Mouse (Mus musculus) heart, adult 2 months (tissue): ENCODE results near the gene Tesk1. TPM values are rescaled to one million over a fixed set of nuclear protein-coding genes. Genes with fewer than 3 reads are reported as not detected.

Experiments
- DNase-seq, 2 experiments: peaks; one replicate each; pipeline ENCODE4 v3.0.0; 2021
- H3K27ac ChIP-seq: fragments of 200-600 bp; 2 replicates; pipeline ENCODE4 v1.8.1; 2022
- H3K27me3 ChIP-seq: fragments of 200-500 bp; 2 replicates; pipeline ENCODE4 v1.6.1; 2012; ENCODE audit warnings: mild to moderate bottlenecking, low read length, inconsistent platforms, mixed read lengths; ENCODE audit not compliant: control insufficient read depth, insufficient read depth
- H3K36me3 ChIP-seq: fragments of 200-500 bp; 2 replicates; pipeline ENCODE4 v1.6.1; 2012; ENCODE audit warnings: low read length, inconsistent platforms; ENCODE audit not compliant: control insufficient read depth, insufficient read depth
- H3K4me1 ChIP-seq: fragments of 200-500 bp; 2 replicates; pipeline ENCODE4 v1.6.1; 2011; ENCODE audit warnings: low read length; ENCODE audit not compliant: control insufficient read depth, insufficient read depth
- H3K4me3 ChIP-seq: fragments of 200-600 bp; 2 replicates; pipeline ENCODE4 v1.8.1; 2022
- H3K79me2 ChIP-seq: fragments of 200-500 bp; replicated peaks from 2 replicates; pipeline ENCODE4 v1.6.1; 2012; ENCODE audit warnings: mild to moderate bottlenecking, inconsistent platforms, low read length, moderate library complexity, mixed read lengths; ENCODE audit not compliant: control insufficient read depth, insufficient read depth
- H3K9ac ChIP-seq: fragments of 200-500 bp; 2 replicates; pipeline ENCODE4 v1.6.1; 2012; ENCODE audit warnings: low read depth, mild to moderate bottlenecking, control low read depth, inconsistent platforms, low read length, mixed read lengths
- CTCF ChIP-seq: fragments of 200-600 bp; IDR thresholded peaks from 2 replicates; pipeline ENCODE4 v1.8.1; 2022; ENCODE audit warnings: antibody characterized with exemption, mild to moderate bottlenecking, moderate library complexity
- EP300 ChIP-seq: fragments of 200-500 bp; IDR thresholded peaks from 2 replicates; pipeline ENCODE4 v1.6.1; 2011; ENCODE audit warnings: low read depth, low read length, control low read depth; ENCODE audit not compliant: insufficient read depth
- POLR2A ChIP-seq: fragments of 200-500 bp; IDR thresholded peaks from 2 replicates; pipeline ENCODE4 v1.6.1; 2011; ENCODE audit warnings: mild to moderate bottlenecking, low read depth, low read length, control low read depth; ENCODE audit not compliant: insufficient read depth
- WGBS: fragments of 180-500 bp; shearing (Covaris S2); methylation state at CpG from one replicate; pipeline ENCODE4 v1.1.7; 2018; 5-methylcytosine and 5-hydroxymethylcytosine counted together
- intact Hi-C: fragments of 180-260 bp; cut with DNase I; formaldehyde crosslinking; loops from one replicate; pipeline ENCODE4 v1.15.1; 2025
- polyA plus RNA-seq: library from polyadenylated mRNA; depleted of rRNA; stranded (reverse); fragments of >200 nt; gene quantifications from 2 replicates; pipeline ENCODE4 v1.2.3, GENCODE M21; 2012
- total RNA-seq, 2 experiments: library from RNA; stranded (reverse); gene quantifications; 2 replicates each; pipeline ENCODE4 v1.2.3; 2021

The Tesk1 gene
- total and polyA plus RNA-seq, 3 experiments, result 36.6 to 51.5 (median 37.5) TPM

- WGBS, result 73% methylated on average over 6 of the region's 6 CpGs
- Histone ChIP-seq H3K4me1 (no peaks in the 10 kb centered on the region), H3K27ac (no peak overlapping the region), H3K79me2 (no peaks in the 10 kb centered on the region), H3K36me3 (no peaks in the 10 kb centered on the region), H3K9ac (no peak overlapping the region), H3K4me3 (no peak overlapping the region), H3K27me3 (no peaks in the 10 kb centered on the region)
- intact Hi-C loops, result no loop called here
- peak in 1 of 2 experiments; percentile 10 for DNase-seq
- no peak for TF ChIP-seq EP300
- TF ChIP-seq CTCF, result no peak
- TF ChIP-seq POLR2A, result no peak
Observed at GRCm38 (mm10) chr4:43465935-43466334, 24.2 kb downstream of the Tesk1 start.

GRCm38 (mm10) chr4:43466872-43467271, 25.1 kb downstream of the Tesk1 start:
- Histone ChIP-seq H3K79me2 (no peaks in the 10 kb centered on the region), H3K27ac (no peak overlapping the region), H3K4me1 (no peaks in the 10 kb centered on the region), H3K4me3 (no peak overlapping the region), H3K9ac (no peak overlapping the region), H3K36me3 (no peaks in the 10 kb centered on the region), H3K27me3 (no peaks in the 10 kb centered on the region)
- intact Hi-C loops, result no loop called here
- no peak for DNase-seq
- TF ChIP-seq CTCF (no peak), POLR2A (no peak), EP300 (no peak)
- 90% methylated on average over 7 of the region's 7 CpGs for whole genome bisulfite sequencing

GRCm38 (mm10) chr4:43470301-43470700, 28.6 kb downstream of the Tesk1 start:
- intact Hi-C loops, result no loop called here
- Histone ChIP-seq H3K9ac (no peak overlapping the region), H3K79me2 (no peaks in the 10 kb centered on the region), H3K4me1 (no peaks in the 10 kb centered on the region), H3K36me3 (no peaks in the 10 kb centered on the region), H3K4me3 (no peak overlapping the region), H3K27ac (no peak overlapping the region), H3K27me3 (no peaks in the 10 kb centered on the region)
- DNase-seq, result no peak
- no peak for TF ChIP-seq CTCF
- no peak for TF ChIP-seq EP300
- no peak for TF ChIP-seq POLR2A
- 91% methylated on average over 10 of the region's 10 CpGs for WGBS

GRCm38 (mm10) chr4:43473636-43474035, 31.9 kb downstream of the Tesk1 start:
- Histone ChIP-seq H3K79me2 (no peaks in the 10 kb centered on the region), H3K27ac (no peak overlapping the region), H3K4me3 (no peak overlapping the region), H3K9ac (no peak overlapping the region), H3K4me1 (no peaks in the 10 kb centered on the region), H3K36me3 (no peaks in the 10 kb centered on the region), H3K27me3 (no peaks in the 10 kb centered on the region)
- TF ChIP-seq POLR2A (no peak), CTCF (no peak), EP300 (no peak)
- WGBS, result 67% methylated on average over 1 of the region's 1 CpGs
- DNase-seq, result no peak
- intact Hi-C loops, result no loop called here

GRCm38 (mm10) chr4:43476604-43477003, 34.9 kb downstream of the Tesk1 start:
- intact Hi-C loops, result no loop called here
- H3K4me3 ChIP-seq, result no peak overlapping the region
- no peaks in the 10 kb centered on the region for H3K36me3 ChIP-seq
- no peak overlapping the region for H3K27ac ChIP-seq
- no peak for DNase-seq
- no peak overlapping the region for H3K9ac ChIP-seq
- TF ChIP-seq EP300, result no peak
- TF ChIP-seq CTCF, result peak; percentile 38
- no peak for TF ChIP-seq POLR2A
- H3K4me1 ChIP-seq, result no peaks in the 10 kb centered on the region; the same call in 1 of the 2 replicates
- no peaks in the 10 kb centered on the region for H3K79me2 ChIP-seq
- WGBS, result 80% methylated on average over 6 of the region's 6 CpGs
- H3K27me3 ChIP-seq, result no peaks in the 10 kb centered on the region

GRCm38 (mm10) chr4:43477857-43478533, 36.3 kb downstream of the Tesk1 start:
- H3K9ac ChIP-seq, result peak overlapping the region; percentile 56
- peak; percentile 89 to 90 for DNase-seq
- no peaks in the 10 kb centered on the region for H3K36me3 ChIP-seq
- H3K79me2 ChIP-seq, result no peaks in the 10 kb centered on the region
- H3K27ac ChIP-seq, result peak overlapping the region; percentile 88
- TF ChIP-seq EP300, result peak; percentile 50; the same call in 1 of the 2 replicates
- peak; percentile 80 for TF ChIP-seq CTCF
- peak; percentile 75 for TF ChIP-seq POLR2A
- H3K27me3 ChIP-seq, result no peaks in the 10 kb centered on the region
- 17% methylated on average over 11 of the region's 11 CpGs for WGBS
- H3K4me1 ChIP-seq, result no peaks in the 10 kb centered on the region; the same call in 1 of the 2 replicates
- peak overlapping the region; percentile 47 for H3K4me3 ChIP-seq
- intact Hi-C loops, result loop anchor here (2.0 kb wide), 1 partner anchor 35 kb away; no protein-coding TSS in a partner anchor
